Mouse (Mus musculus) heart, embryonic 11.5 days (tissue): ENCODE results near the gene 4930524B15Rik. TPM values are rescaled to one million over a fixed set of nuclear protein-coding genes. Genes with fewer than 3 reads are reported as not detected.
A peak's percentile ranks its signal among the peaks of the same experiment; 100 is the strongest.
"Not testable (repeated sequence)": the region's sequence is repeated elsewhere in the genome, so short reads cannot be mapped to it uniquely, and the experiment has no call there.

Source experiments
- ATAC-seq: fragments of 200-750 bp; cut with Nextera tagmentation; replicated peaks from 2 replicates; pipeline ENCODE4 v1.8.0; 2017; ENCODE audit warnings: moderate library complexity; ENCODE audit not compliant: insufficient number of reproducible peaks, low FRiP score, low TSS enrichment
- H3K27ac ChIP-seq: fragments of 300-500 bp; sonication (generic); 2 replicates; pipeline ENCODE4 v1.5.1; 2014; ENCODE audit warnings: mild to moderate bottlenecking, low read depth, low read length
- H3K27me3 ChIP-seq: fragments of 300-500 bp; sonication (generic); 2 replicates; pipeline ENCODE4 v1.6.1; 2014; ENCODE audit warnings: mild to moderate bottlenecking, low read length, mixed read lengths; ENCODE audit not compliant: control insufficient read depth, insufficient read depth
- H3K36me3 ChIP-seq: fragments of 300-500 bp; sonication (generic); 2 replicates; pipeline ENCODE4 v1.6.1; 2014; ENCODE audit warnings: mild to moderate bottlenecking, low read length, moderate library complexity, mixed read lengths; ENCODE audit not compliant: control insufficient read depth, insufficient read depth
- H3K4me1 ChIP-seq: fragments of 300-500 bp; sonication (generic); 2 replicates; pipeline ENCODE4 v1.6.1; 2014; ENCODE audit warnings: low read length; ENCODE audit not compliant: control insufficient read depth, insufficient read depth
- H3K4me2 ChIP-seq: fragments of 300-500 bp; sonication (generic); 2 replicates; pipeline ENCODE4 v1.6.1; 2014; ENCODE audit warnings: mild to moderate bottlenecking, moderate library complexity
- H3K4me3 ChIP-seq: fragments of 300-500 bp; sonication (generic); 2 replicates; pipeline ENCODE4 v1.5.1; 2014; ENCODE audit warnings: low read depth, low read length
- H3K9ac ChIP-seq: fragments of 300-500 bp; sonication (generic); 2 replicates; pipeline ENCODE4 v1.6.1; 2014; ENCODE audit warnings: mild to moderate bottlenecking, low read depth, low read length, moderate library complexity
- H3K9me3 ChIP-seq: fragments of 300-500 bp; sonication (generic); replicated peaks from 2 replicates; pipeline ENCODE4 v1.6.1; 2016; ENCODE audit warnings: low read length; ENCODE audit not compliant: control insufficient read depth
- WGBS: fragments of 180-500 bp; shearing (Covaris S2); extraction: QIAGEN DNeasy Blood & Tissue Kit; methylation state at CpG from one replicate; pipeline ENCODE4 v1.1.7; 2014; ENCODE audit not compliant: insufficient replicate concordance; 5-methylcytosine and 5-hydroxymethylcytosine counted together
- polyA plus RNA-seq: library from polyadenylated mRNA; unstranded; fragments of >200 nt; fragmentation: Nextera tagmentation; extraction: Ambion mirVana; gene quantifications from 2 replicates; pipeline ENCODE4 v1.2.1, GENCODE M21; 2014

Gene 4930524B15Rik
- polyA plus RNA-seq, 1 experiment from 2014 or later: 0.26 TPM

- Histone ChIP-seq H3K9ac (no peak overlapping the region), H3K4me3 (no peak overlapping the region), H3K9me3 (0 out of 2 replicates have a peak, but pooled peaks cover 2% of the 10 kb centered on the region), H3K36me3 (no peaks in the 10 kb centered on the region), H3K27ac (no peak overlapping the region), H3K4me2 (no peak overlapping the region), H3K4me1 (no peaks in the 10 kb centered on the region), H3K27me3 (no peaks in the 10 kb centered on the region)
- WGBS: 53% methylated on average over 5 of the region's 5 CpGs
- no peak for ATAC-seq
These were observed 10.7 kb downstream of the 4930524B15Rik start for GRCm38 (mm10) chr11:31976137-31976536.

- H3K36me3 ChIP-seq, ATAC-seq, H3K27ac ChIP-seq, H3K9me3 ChIP-seq, H3K9ac ChIP-seq, H3K4me2 ChIP-seq, H3K4me3 ChIP-seq, H3K4me1 ChIP-seq, H3K27me3 ChIP-seq: not testable (repeated sequence)
- 88% methylated on average over 5 of the region's 5 CpGs for WGBS
These were observed 14.7 kb downstream of the 4930524B15Rik start for GRCm38 (mm10) chr11:31980089-31980488.

GRCm38 (mm10) chr11:31981830-31982229 lies 16.4 kb downstream of the 4930524B15Rik start:
- no peak overlapping the region for H3K27ac ChIP-seq
- no peaks in the 10 kb centered on the region for H3K27me3 ChIP-seq
- no peak overlapping the region for H3K4me2 ChIP-seq
- ATAC-seq: no peak
- H3K4me3 ChIP-seq: no peak overlapping the region
- H3K9me3 ChIP-seq: 0 out of 2 replicates have a peak, but pooled peaks cover 2% of the 10 kb centered on the region
- no peaks in the 10 kb centered on the region for H3K36me3 ChIP-seq
- 83% methylated on average over 7 of the region's 7 CpGs for WGBS
- H3K4me1 ChIP-seq: no peaks in the 10 kb centered on the region
- H3K9ac ChIP-seq: no peak overlapping the region

- H3K9me3 ChIP-seq, H3K9ac ChIP-seq, H3K4me3 ChIP-seq, H3K36me3 ChIP-seq, H3K27me3 ChIP-seq, H3K4me2 ChIP-seq, H3K27ac ChIP-seq, ATAC-seq, H3K4me1 ChIP-seq: not testable (repeated sequence)
- 71% methylated on average over 13 of the region's 13 CpGs for WGBS
These were observed 17.0 kb downstream of the 4930524B15Rik start for GRCm38 (mm10) chr11:31982247-31982943.

- H3K4me2 ChIP-seq: no peak overlapping the region
- H3K9ac ChIP-seq: no peak overlapping the region
- no peaks in the 10 kb centered on the region for H3K4me1 ChIP-seq
- 0 out of 2 replicates have a peak, but pooled peaks cover 2% of the 10 kb centered on the region for H3K9me3 ChIP-seq
- no peak overlapping the region for H3K4me3 ChIP-seq
- no peak overlapping the region for H3K27ac ChIP-seq
- ATAC-seq: no peak
- H3K27me3 ChIP-seq: no peaks in the 10 kb centered on the region
- H3K36me3 ChIP-seq: no peaks in the 10 kb centered on the region
These were observed 17.9 kb downstream of the 4930524B15Rik start for GRCm38 (mm10) chr11:31983249-31983648.

GRCm38 (mm10) chr11:31984786-31985185 lies 19.4 kb downstream of the 4930524B15Rik start:
- 64% methylated on average over 2 of the region's 2 CpGs for whole genome bisulfite sequencing
- Histone ChIP-seq H3K4me1 (no peaks in the 10 kb centered on the region), H3K36me3 (no peaks in the 10 kb centered on the region), H3K27ac (no peak overlapping the region), H3K9me3 (no peaks in the 10 kb centered on the region), H3K27me3 (no peaks in the 10 kb centered on the region), H3K9ac (no peak overlapping the region), H3K4me2 (no peak overlapping the region), H3K4me3 (no peak overlapping the region)
- no peak for ATAC-seq

- 86% methylated on average over 3 of the region's 3 CpGs for WGBS
- Histone ChIP-seq H3K4me3 (no peak overlapping the region), H3K4me1 (no peaks in the 10 kb centered on the region), H3K36me3 (no peaks in the 10 kb centered on the region), H3K27ac (no peak overlapping the region), H3K9ac (no peak overlapping the region), H3K9me3 (no peaks in the 10 kb centered on the region), H3K27me3 (no peaks in the 10 kb centered on the region), H3K4me2 (no peak overlapping the region)
- ATAC-seq: no peak
These were observed 27.1 kb downstream of the 4930524B15Rik start for GRCm38 (mm10) chr11:31992535-31992934.

- H3K27me3 ChIP-seq: peaks cover 9% of the 10 kb centered on the region; the same call in 1 of the 2 replicates
- H3K4me1 ChIP-seq: peaks cover 5% of the 10 kb centered on the region
- no peak overlapping the region for H3K9ac ChIP-seq
- WGBS: 39% methylated on average over 2 of the region's 2 CpGs
- H3K36me3 ChIP-seq: no peaks in the 10 kb centered on the region
- no peaks in the 10 kb centered on the region for H3K9me3 ChIP-seq
- no peak for ATAC-seq
- H3K27ac ChIP-seq: no peak overlapping the region
- H3K4me3 ChIP-seq: no peak overlapping the region
- no peak overlapping the region for H3K4me2 ChIP-seq
These were observed 34.3 kb downstream of the 4930524B15Rik start for GRCm38 (mm10) chr11:31999716-32000115.

- ATAC-seq: no peak
- no peak within 1 kb of the TSS for H3K27ac ChIP-seq
- 0 out of 2 replicates have a peak within 1 kb of the TSS, but pooled peaks have one; percentile 16 for H3K9ac ChIP-seq
- WGBS: under 1% methylated on average over 16 of the region's 16 CpGs
- no peaks in the 10 kb centered on the region for H3K36me3 ChIP-seq
- H3K9me3 ChIP-seq: no peaks in the 10 kb centered on the region
- H3K4me2 ChIP-seq: peak within 1 kb of the TSS; percentile 57
- peaks cover 5% of the 10 kb centered on the region for H3K4me1 ChIP-seq
- H3K4me3 ChIP-seq: peak within 1 kb of the TSS; percentile 29
- peaks cover 9% of the 10 kb centered on the region; the same call in 1 of the 2 replicates for H3K27me3 ChIP-seq
These were observed 34.9 kb downstream of the 4930524B15Rik start, which contains the start of gene Nsg2 for GRCm38 (mm10) chr11:32000281-32000680. Gene Nsg2, plus strand, starts transcription at chr11:32000463.
